Mouse (Mus musculus) myocyte (in vitro differentiated cells): ENCODE measurements around the gene Hoxd1.

Experiments
- E2F4 ChIP-seq: IDR thresholded peaks from one replicate; pipeline ENCODE4 v1.6.1; 2011; ENCODE audit warnings: mild to moderate bottlenecking, control low read depth, moderate library complexity; ENCODE audit not compliant: insufficient read depth
- MAX ChIP-seq: IDR thresholded peaks from one replicate; pipeline ENCODE4 v1.6.1; 2011; ENCODE audit warnings: low read depth, mild to moderate bottlenecking, control low read depth
- MYOD1 ChIP-seq, 3 experiments: IDR thresholded peaks; one replicate each; pipeline ENCODE4 v1.6.1; 2011; ENCODE audit warnings: control low read depth in 2 of 3, low read depth in 2 of 3, mild to moderate bottlenecking in 2 of 3, moderate library complexity in 1 of 3; ENCODE audit not compliant: insufficient read length in 2 of 3, control insufficient read depth in 1 of 3
- POLR2A ChIP-seq: IDR thresholded peaks from one replicate; pipeline ENCODE4 v1.6.1; 2011; ENCODE audit warnings: low read depth, mild to moderate bottlenecking, control low read depth, moderate library complexity; ENCODE audit not compliant: insufficient read length
- POLR2AphosphoS2 ChIP-seq: IDR thresholded peaks from one replicate; pipeline ENCODE4 v1.6.1; 2011; ENCODE audit warnings: low read depth, control low read depth; ENCODE audit not compliant: insufficient read length
- TCF12 ChIP-seq: IDR thresholded peaks from one replicate; pipeline ENCODE4 v1.6.1; 2011; ENCODE audit warnings: mild to moderate bottlenecking, control low read depth; ENCODE audit not compliant: poor library complexity, insufficient read depth, severe bottlenecking
- USF1 ChIP-seq: IDR thresholded peaks from one replicate; pipeline ENCODE4 v1.6.1; 2011; ENCODE audit warnings: low read depth, mild to moderate bottlenecking, control low read depth, moderate library complexity

GRCm38 (mm10) chr2:74714881-74715280 lies 47.9 kb upstream of the Hoxd1 start:
- TF ChIP-seq POLR2A (no peak), MAX (no peak), POLR2AphosphoS2 (no peak), TCF12 (no peak), MYOD1 (IDR thresholded peaks at IDR 0.05; ENCODE audit: control insufficient read depth in 1 of 3, insufficient read length in 2 of 3, low read depth in 2 of 3) (no peak), E2F4 (no peak), USF1 (no peak)
